Mouse (Mus musculus): ENCODE results near the gene Atat1. TPM values are rescaled to one million over a fixed set of nuclear protein-coding genes. Genes with fewer than 3 reads are reported as not detected.
"Not testable (repeated sequence)": the region's sequence is repeated elsewhere in the genome, so short reads cannot be mapped to it uniquely, and the experiment has no call there.

Atat1 gene
- total RNA-seq (2021): 100 to 1,000 TPM; 132 to 133 TPM
- long read RNA-seq, transcript Atat1-212 (11 exons, 2,034 nt): minor isoform, 24 of 92 reads
- long read RNA-seq, transcript Atat1-201 (10 exons, 1,930 nt): major isoform, 35 of 92 reads
- long read RNA-seq, partial matches to known transcripts: 10 of 92 reads
- long read RNA-seq, other reads (novel, unspliced or antisense): 19 of 92 reads

GRCm38 (mm10) chr17:35909919-35910369 lies at the start of gene Atat1:
TSS of gene Atat1 (minus strand) at chr17:35910075.
- peak; percentile 95 to 96 for DNase-seq (ENCODE audit: low spot score in 2 of 2)

GRCm38 (mm10) chr17:35958533-35959223 lies 48.8 kb upstream of the Atat1 start:
- no peak for DNase-seq (ENCODE audit: low spot score in 2 of 2)

GRCm38 (mm10) chr17:35954665-35955064 lies 44.8 kb upstream of the Atat1 start:
- no peak for DNase-seq (ENCODE audit: low spot score in 2 of 2)

- not testable (repeated sequence) for DNase-seq (ENCODE audit: low spot score in 2 of 2)
These were observed 42.7 kb upstream of the Atat1 start for GRCm38 (mm10) chr17:35952559-35952958.

- not testable (repeated sequence) for DNase-seq (ENCODE audit: low spot score in 2 of 2)
These were observed 41.1 kb upstream of the Atat1 start for GRCm38 (mm10) chr17:35950946-35951345.

- no peak for DNase-seq (ENCODE audit: low spot score in 2 of 2)
These were observed 30.1 kb upstream of the Atat1 start for GRCm38 (mm10) chr17:35939941-35940340.

- DNase-seq (ENCODE audit: low spot score in 2 of 2): no peak
These were observed 29.2 kb upstream of the Atat1 start for GRCm38 (mm10) chr17:35939108-35939507.

GRCm38 (mm10) chr17:35937700-35938348 lies 27.9 kb upstream of the Atat1 start:
- DNase-seq (ENCODE audit: low spot score in 2 of 2): peak; percentile 42 to 60

- not testable (repeated sequence) for DNase-seq (ENCODE audit: low spot score in 2 of 2)
These were observed 25.9 kb upstream of the Atat1 start for GRCm38 (mm10) chr17:35935763-35936162.

- DNase-seq (ENCODE audit: low spot score in 2 of 2): no peak
These were observed 22.7 kb upstream of the Atat1 start for GRCm38 (mm10) chr17:35932608-35933007.

- no peak for DNase-seq (ENCODE audit: low spot score in 2 of 2)
These were observed 20.8 kb upstream of the Atat1 start for GRCm38 (mm10) chr17:35930627-35931026.

GRCm38 (mm10) chr17:35929534-35929933 lies 19.7 kb upstream of the Atat1 start:
- no peak for DNase-seq (ENCODE audit: low spot score in 2 of 2)

- DNase-seq (ENCODE audit: low spot score in 2 of 2): no peak
These were observed 17.6 kb upstream of the Atat1 start for GRCm38 (mm10) chr17:35927471-35927870.

GRCm38 (mm10) chr17:35923281-35923680 lies 13.4 kb upstream of the Atat1 start:
- no peak for DNase-seq (ENCODE audit: low spot score in 2 of 2)

- DNase-seq (ENCODE audit: low spot score in 2 of 2): no peak
These were observed 12.7 kb upstream of the Atat1 start for GRCm38 (mm10) chr17:35922566-35922965.

GRCm38 (mm10) chr17:35921710-35922109 lies 11.8 kb upstream of the Atat1 start:
- no peak for DNase-seq (ENCODE audit: low spot score in 2 of 2)

- DNase-seq (ENCODE audit: low spot score in 2 of 2): peak; percentile 44 to 67
These were observed 11.1 kb upstream of the Atat1 start for GRCm38 (mm10) chr17:35920862-35921562.

- no peak for DNase-seq (ENCODE audit: low spot score in 2 of 2)
These were observed 10.5 kb upstream of the Atat1 start for GRCm38 (mm10) chr17:35920384-35920783.

GRCm38 (mm10) chr17:35919864-35920301 lies 10.0 kb upstream of the Atat1 start:
- DNase-seq (ENCODE audit: low spot score in 2 of 2): no peak

GRCm38 (mm10) chr17:35919060-35919715 lies 9.3 kb upstream of the Atat1 start:
- DNase-seq (ENCODE audit: low spot score in 2 of 2): peak; percentile 88 to 91

Data from layer of hippocampus, postnatal 10 days (tissue).